Mouse (Mus musculus) forebrain, embryonic 12.5 days (tissue): Measurements from ENCODE around the gene Usp34. TPM values are rescaled to one million over a fixed set of nuclear protein-coding genes. Genes with fewer than 3 reads are reported as not detected.
"Not testable (repeated sequence)": the region's sequence is repeated elsewhere in the genome, so short reads cannot be mapped to it uniquely, and the experiment has no call there.

Source experiments
- ATAC-seq: fragments of 200-750 bp; cut with Nextera tagmentation; 2 replicates; pipeline ENCODE4 v1.8.0; 2017; ENCODE audit warnings: moderate TSS enrichment; ENCODE audit not compliant: low FRiP score
- H3K27ac ChIP-seq: fragments of 300-500 bp; sonication (generic); 2 replicates; pipeline ENCODE4 v1.5.1; 2016; ENCODE audit warnings: mild to moderate bottlenecking
- H3K27me3 ChIP-seq: fragments of 300-500 bp; sonication (generic); 2 replicates; pipeline ENCODE4 v1.6.1; 2016; ENCODE audit warnings: mild to moderate bottlenecking
- H3K36me3 ChIP-seq: fragments of 300-500 bp; sonication (generic); replicated peaks from 2 replicates; pipeline ENCODE4 v1.6.1; 2016; ENCODE audit warnings: mild to moderate bottlenecking
- H3K4me1 ChIP-seq: fragments of 300-500 bp; sonication (generic); 2 replicates; pipeline ENCODE4 v1.6.1; 2016
- H3K4me2 ChIP-seq: fragments of 300-500 bp; sonication (generic); 2 replicates; pipeline ENCODE4 v1.6.1; 2016; ENCODE audit warnings: mild to moderate bottlenecking, moderate library complexity
- H3K4me3 ChIP-seq: fragments of 300-500 bp; sonication (generic); replicated peaks from 2 replicates; pipeline ENCODE4 v1.5.1; 2016; ENCODE audit warnings: mild to moderate bottlenecking
- H3K9ac ChIP-seq: fragments of 300-500 bp; sonication (generic); 2 replicates; pipeline ENCODE4 v1.6.1; 2016; ENCODE audit warnings: mild to moderate bottlenecking
- H3K9me3 ChIP-seq: fragments of 300-500 bp; sonication (generic); 2 replicates; pipeline ENCODE4 v1.6.1; 2016
- WGBS: fragments of 180-500 bp; shearing (Covaris S2); methylation state at CpG from one replicate; pipeline ENCODE4 v1.1.7; 2016; 5-methylcytosine and 5-hydroxymethylcytosine counted together
- polyA plus RNA-seq: library from polyadenylated mRNA; unstranded; fragments of >200 nt; fragmentation: Nextera tagmentation; extraction: Ambion mirVana; gene quantifications from 2 replicates; pipeline ENCODE4 v1.2.1, GENCODE M21; 2016

The Usp34 gene
- polyA plus RNA-seq, 1 experiment from 2014 or later = 32.1 TPM

DNA sequence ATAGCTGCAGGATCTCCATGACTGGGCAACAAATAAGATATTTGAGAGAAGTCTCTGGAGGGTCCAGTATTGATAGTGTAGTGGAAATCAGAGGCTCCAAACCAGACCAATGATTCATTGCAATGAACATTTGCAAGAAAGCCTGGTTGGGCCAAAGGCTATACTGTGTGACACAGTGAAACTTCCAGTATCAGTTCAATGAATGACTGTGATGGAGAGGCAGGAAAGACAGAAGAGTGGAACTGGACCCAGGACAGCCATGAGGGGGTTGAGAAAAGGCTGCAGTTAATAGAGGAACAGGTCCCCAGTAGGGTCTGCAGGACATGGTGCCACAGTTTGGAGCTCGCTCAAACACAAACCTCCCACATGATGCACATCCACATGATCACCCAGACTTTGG lies 6.8 kb upstream of the Usp34 start:
- H3K27me3 ChIP-seq = no peaks in the 10 kb centered on the region
- no peaks in the 10 kb centered on the region for H3K4me1 ChIP-seq
- 100% methylated on average over 1 of the region's 1 CpGs for WGBS
- peak; percentile 36; the same call in 1 of the 2 replicates for ATAC-seq
- no peak overlapping the region for H3K9ac ChIP-seq
- no peak overlapping the region for H3K27ac ChIP-seq
- H3K4me3 ChIP-seq = no peak overlapping the region
- H3K9me3 ChIP-seq = no peaks in the 10 kb centered on the region
- H3K36me3 ChIP-seq = peaks cover 37% of the 10 kb centered on the region
- H3K4me2 ChIP-seq = no peak overlapping the region

DNA sequence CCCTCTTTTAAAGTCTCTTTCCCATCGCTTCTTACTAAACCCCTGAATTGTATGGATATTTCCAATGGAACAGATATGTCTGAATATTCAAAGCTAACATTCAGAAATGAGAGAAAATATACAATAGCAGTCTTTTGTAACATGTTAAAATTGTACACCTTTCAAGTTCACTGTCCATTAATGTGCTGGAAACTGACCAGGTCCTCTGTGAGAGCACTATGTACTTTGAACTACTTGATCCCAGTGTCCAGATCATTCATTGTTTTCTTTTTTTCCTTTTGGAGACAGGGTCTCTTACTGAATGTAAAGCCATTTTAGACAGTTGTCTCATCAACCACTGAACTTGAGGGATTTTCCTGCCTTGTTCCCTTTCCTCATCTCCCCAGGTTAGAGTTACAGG lies 3.6 kb upstream of the Usp34 start:
- no peak overlapping the region for H3K9ac ChIP-seq
- H3K36me3 ChIP-seq = peaks cover 9% of the 10 kb centered on the region; the same call in 1 of the 2 replicates
- no peak overlapping the region for H3K4me3 ChIP-seq
- 63% methylated on average over 1 of the region's 1 CpGs for WGBS
- no peak overlapping the region for H3K27ac ChIP-seq
- peaks cover 3% of the 10 kb centered on the region; the same call in 1 of the 2 replicates for H3K4me1 ChIP-seq
- ATAC-seq = no peak
- H3K9me3 ChIP-seq = no peaks in the 10 kb centered on the region
- H3K4me2 ChIP-seq = no peak overlapping the region
- H3K27me3 ChIP-seq = no peaks in the 10 kb centered on the region

DNA sequence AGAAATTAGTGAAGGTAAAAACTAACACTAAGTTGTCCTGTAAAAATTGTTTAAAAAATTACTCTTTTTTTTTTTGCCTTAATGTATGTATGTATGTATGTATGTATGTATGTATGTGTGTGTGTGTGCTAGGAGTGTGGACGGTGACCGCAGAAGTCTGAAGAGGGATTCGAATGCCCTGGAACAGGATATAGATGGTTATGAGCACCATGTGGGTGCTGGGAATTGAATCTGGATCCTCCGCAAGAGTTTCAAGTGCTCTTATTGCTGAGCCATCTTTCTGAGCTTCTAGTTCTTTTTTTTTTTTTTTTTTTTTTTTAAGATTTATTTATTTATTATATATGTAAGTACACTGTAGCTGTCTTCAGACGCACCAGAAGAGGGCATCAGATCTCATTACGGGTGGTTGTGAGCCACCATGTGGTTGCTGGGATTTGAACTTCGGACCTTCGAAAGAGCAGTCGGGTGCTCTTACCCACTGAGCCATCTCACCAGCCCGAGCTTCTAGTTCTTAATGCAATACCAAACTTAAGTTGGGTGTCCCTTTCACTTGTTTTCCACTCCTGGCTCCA lies 1.5 kb upstream of the Usp34 start:
- Histone ChIP-seq H3K9ac (peak overlapping the region; percentile 95), H3K4me3 (peak overlapping the region; percentile 97), H3K27ac (peak overlapping the region; percentile 99), H3K4me2 (peak overlapping the region; percentile 63)
- not testable (repeated sequence) for H3K4me1 ChIP-seq, H3K36me3 ChIP-seq, H3K9me3 ChIP-seq, ATAC-seq, H3K27me3 ChIP-seq
- WGBS = 31% methylated on average over 10 of the region's 10 CpGs

DNA sequence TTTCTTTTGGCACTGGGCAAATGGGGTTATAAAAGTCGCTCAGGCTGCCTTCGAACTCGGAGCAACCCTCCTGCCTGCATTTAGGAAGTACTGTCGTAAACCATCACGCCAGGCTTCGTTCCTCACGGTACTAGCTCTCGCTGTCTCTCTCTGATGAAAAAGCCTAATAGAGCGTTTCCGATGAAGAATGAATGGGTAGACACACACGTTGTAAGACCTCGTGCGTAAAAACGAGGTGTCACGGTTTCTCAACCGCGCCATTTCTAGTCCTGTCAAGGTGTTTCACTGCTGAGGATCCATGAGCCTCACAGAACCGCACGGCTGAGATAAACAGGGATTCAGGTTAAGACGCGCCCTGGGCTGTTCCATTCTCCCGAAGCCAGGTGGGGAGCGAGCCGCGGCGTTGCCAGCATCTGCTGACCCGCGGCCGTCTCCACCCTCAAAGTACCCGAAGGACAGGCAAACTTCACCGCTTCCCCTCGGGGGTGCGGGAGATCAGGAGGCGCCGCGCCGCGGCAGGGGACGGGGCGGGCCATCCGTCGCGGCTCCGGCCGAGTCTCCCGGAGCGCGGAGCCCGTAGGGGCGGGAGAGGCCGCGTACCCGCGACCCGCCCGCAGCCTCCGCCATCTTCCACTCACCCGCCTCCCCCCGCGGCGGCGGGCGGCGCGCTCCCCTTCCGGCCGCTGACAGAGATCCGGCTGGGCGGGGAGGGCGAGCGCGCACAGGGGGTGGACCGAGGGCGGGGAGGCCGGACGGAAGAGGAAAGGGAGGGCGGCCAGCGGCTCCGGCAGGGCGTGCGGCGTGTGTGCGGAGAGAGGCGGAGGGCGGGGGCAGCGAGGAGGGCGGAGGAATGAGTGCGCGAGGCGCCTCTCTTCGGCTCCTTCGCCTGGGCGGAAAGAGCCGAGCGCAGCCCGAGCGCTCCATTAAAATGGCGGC lies 754 bp upstream of the Usp34 start:
- H3K9ac ChIP-seq = peak overlapping the region; percentile 95
- peak overlapping the region; percentile 63 for H3K4me2 ChIP-seq
- peak; percentile 96 for ATAC-seq
- peak overlapping the region; percentile 97 for H3K4me3 ChIP-seq
- H3K36me3 ChIP-seq = no peaks in the 10 kb centered on the region
- H3K27ac ChIP-seq = peak overlapping the region; percentile 99
- no peaks in the 10 kb centered on the region for H3K27me3 ChIP-seq
- 1% methylated on average over 69 of the region's 98 CpGs for WGBS
- H3K4me1 ChIP-seq = peaks cover 10% of the 10 kb centered on the region
- no peaks in the 10 kb centered on the region for H3K9me3 ChIP-seq

DNA sequence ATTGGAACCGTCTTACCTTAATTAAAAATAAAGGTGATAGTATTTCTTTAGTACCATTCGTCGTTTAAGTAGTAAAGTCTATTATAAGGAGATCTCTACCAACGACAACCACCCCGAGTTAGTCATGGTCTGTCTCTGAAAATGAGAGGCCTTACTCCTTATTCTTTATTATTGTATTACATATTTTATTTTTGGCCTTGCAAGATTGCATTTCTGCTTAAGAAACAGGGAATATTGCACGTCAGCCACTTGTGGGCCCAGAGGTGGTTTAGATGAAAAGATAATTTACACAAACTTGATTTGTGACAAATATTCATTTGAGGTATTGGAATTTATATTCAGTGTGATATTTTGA lies 848 bp downstream of the Usp34 start:
- WGBS = 4% methylated on average over 6 of the region's 6 CpGs
- no peak for ATAC-seq
- peak overlapping the region; percentile 63 for H3K4me2 ChIP-seq
- H3K27me3 ChIP-seq = no peaks in the 10 kb centered on the region
- peaks cover 13% of the 10 kb centered on the region for H3K4me1 ChIP-seq
- no peaks in the 10 kb centered on the region for H3K9me3 ChIP-seq
- H3K4me3 ChIP-seq = peak overlapping the region; percentile 97
- H3K9ac ChIP-seq = peak overlapping the region; percentile 95
- H3K36me3 ChIP-seq = peaks cover 3% of the 10 kb centered on the region; the same call in 1 of the 2 replicates
- peak overlapping the region; percentile 99; the same call in 1 of the 2 replicates for H3K27ac ChIP-seq

DNA sequence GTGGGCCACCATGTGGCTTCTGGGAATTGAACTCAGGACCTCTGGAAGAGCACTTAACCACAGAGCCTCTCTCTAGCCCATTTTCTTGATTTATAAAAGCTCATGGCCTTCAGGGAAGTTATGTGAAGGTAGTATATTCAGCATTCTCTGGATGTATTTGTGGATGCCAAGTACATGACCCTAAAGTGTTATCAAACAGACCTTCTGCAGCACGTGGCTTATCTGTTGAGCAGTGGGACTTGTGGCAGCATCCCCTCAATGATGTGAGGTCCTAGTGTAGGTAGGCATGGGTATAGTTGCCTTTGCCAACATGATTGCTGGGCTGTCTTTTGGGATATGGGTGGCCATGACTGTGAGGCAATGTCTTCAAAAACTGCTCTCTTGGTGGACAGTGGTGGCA lies 6.8 kb downstream of the Usp34 start:
- Histone ChIP-seq H3K27me3 (no peaks in the 10 kb centered on the region), H3K4me1 (peaks cover 8% of the 10 kb centered on the region), H3K4me2 (no peak overlapping the region), H3K9ac (no peak overlapping the region), H3K27ac (no peak overlapping the region), H3K36me3 (peaks cover 10% of the 10 kb centered on the region; the same call in 1 of the 2 replicates), H3K9me3 (no peaks in the 10 kb centered on the region), H3K4me3 (no peak overlapping the region)
- 97% methylated on average over 1 of the region's 1 CpGs for WGBS
- ATAC-seq = no peak

DNA sequence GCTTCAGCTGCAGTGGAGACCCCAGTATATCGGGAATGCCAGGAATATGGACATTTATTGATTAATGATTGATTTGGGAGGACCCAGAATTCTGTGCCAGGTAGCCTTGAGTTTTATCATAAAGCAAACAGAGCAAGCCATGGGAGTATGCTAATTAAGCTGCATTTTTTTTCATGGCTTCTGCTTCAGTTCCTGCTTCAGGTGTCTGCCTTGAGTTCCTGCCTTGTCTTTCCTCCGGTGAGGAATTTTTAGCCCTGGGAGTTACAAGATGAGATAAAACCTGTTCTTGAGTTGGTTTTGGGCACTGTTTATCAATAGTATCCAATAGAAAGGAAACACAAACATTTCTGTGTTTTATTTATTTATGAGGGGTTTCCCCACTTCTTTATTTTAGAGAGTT lies 22.7 kb downstream of the Usp34 start:
- no peak for ATAC-seq
- Histone ChIP-seq H3K4me1 (no peaks in the 10 kb centered on the region), H3K27me3 (no peaks in the 10 kb centered on the region), H3K9me3 (no peaks in the 10 kb centered on the region), H3K27ac (no peak overlapping the region), H3K9ac (no peak overlapping the region), H3K4me3 (no peak overlapping the region), H3K36me3 (peaks cover 4% of the 10 kb centered on the region), H3K4me2 (no peak overlapping the region)
- 93% methylated on average over 2 of the region's 2 CpGs for WGBS

DNA sequence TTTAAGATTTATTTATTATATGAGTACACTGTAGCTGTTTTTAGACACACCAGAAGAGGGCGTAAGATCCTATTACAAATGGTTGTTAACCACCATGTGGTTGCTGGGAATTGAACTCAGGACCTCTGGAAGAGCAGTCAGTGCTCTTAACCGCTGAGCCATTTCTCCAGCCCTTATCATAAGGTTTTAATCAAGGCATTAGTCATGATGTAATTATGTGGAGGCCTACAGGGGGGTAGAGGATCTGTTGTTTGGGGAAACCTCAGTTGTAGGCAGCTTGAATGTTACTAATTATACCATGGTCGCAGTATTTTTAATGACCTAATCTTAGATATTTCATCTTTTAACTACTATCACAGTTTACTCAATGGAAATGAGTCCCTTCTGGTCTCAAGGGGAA lies 25.4 kb downstream of the Usp34 start:
- Histone ChIP-seq H3K9ac (no peak overlapping the region), H3K27me3 (no peaks in the 10 kb centered on the region), H3K4me1 (no peaks in the 10 kb centered on the region), H3K4me2 (no peak overlapping the region), H3K4me3 (no peak overlapping the region), H3K9me3 (no peaks in the 10 kb centered on the region), H3K36me3 (peaks cover 6% of the 10 kb centered on the region), H3K27ac (no peak overlapping the region)
- WGBS = 81% methylated on average over 3 of the region's 3 CpGs
- no peak for ATAC-seq

DNA sequence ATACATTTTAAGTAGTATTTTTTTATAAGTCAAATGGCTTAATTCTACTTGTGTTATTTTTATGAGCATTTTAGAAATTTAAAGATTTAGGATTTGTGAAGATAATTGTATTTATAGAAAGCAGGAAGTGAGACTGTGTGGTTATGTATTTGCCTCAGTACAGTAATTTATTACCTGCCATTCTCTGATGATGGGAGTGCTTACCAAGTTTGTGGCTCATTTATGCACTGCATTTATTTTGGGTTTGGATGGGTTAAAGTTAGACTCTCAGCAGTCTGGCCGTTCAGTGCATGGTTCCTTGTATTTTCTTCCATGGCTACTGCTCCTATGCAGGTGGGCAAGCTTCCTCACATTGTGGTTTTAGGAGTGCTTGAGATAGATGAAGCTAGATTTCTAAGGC lies 28.5 kb downstream of the Usp34 start:
- H3K4me1 ChIP-seq = no peaks in the 10 kb centered on the region
- no peak overlapping the region for H3K27ac ChIP-seq
- H3K9ac ChIP-seq = no peak overlapping the region
- WGBS = 88% methylated on average over 1 of the region's 1 CpGs
- H3K4me2 ChIP-seq = no peak overlapping the region
- H3K9me3 ChIP-seq = no peaks in the 10 kb centered on the region
- H3K27me3 ChIP-seq = no peaks in the 10 kb centered on the region
- ATAC-seq = no peak
- peaks cover 6% of the 10 kb centered on the region for H3K36me3 ChIP-seq
- no peak overlapping the region for H3K4me3 ChIP-seq

DNA sequence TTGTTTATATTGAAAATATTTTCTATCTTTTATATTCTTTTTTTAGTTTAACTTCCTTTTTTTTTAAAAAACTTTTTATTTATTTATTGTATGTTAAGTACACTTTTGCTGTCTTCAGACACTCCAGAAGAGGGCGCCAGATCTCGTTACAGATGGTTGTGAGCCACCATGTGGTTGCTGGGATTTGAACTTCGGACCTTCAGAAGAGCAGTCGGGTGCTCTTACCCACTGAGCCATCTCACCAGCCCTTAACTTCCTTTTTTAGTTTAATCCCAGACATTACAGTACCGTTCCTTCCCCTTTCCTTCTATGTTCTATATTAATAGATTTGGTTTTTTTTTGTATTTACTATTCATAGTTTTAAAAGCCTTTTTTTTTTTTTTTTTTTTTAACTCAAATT lies 50.5 kb downstream of the Usp34 start:
- H3K27ac ChIP-seq, H3K4me1 ChIP-seq, H3K4me2 ChIP-seq, H3K4me3 ChIP-seq, H3K27me3 ChIP-seq, H3K9ac ChIP-seq, ATAC-seq, H3K9me3 ChIP-seq: not testable (repeated sequence)
- H3K36me3 ChIP-seq = peaks cover 16% of the 10 kb centered on the region
- WGBS = 66% methylated on average over 5 of the region's 5 CpGs

DNA sequence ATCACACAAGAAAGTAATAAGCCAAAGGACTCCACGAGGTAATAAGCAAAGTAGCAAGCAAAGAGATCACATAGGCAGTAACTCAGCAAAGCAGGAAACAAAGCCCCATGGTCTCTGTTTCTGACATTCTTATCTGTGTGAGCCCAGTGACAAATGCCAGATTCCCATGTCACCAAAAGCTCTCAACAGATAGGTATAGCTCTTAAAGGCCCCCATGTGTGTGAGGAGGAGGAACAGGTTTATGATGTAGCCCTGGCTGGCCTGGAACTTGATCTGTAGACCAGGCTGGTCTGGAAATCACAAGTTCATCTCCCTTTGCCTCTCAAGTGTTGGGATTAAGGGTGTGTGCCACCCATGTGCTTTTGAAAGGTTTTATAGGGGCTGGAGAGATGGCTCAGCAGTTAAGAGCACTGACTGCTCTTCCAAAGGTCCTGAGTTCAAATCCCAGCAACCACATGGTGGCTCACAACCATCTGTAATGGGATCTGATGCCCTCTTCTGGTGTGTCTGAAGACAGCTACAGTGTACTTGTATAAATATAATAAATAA lies 53.1 kb downstream of the Usp34 start:
- WGBS = 89% methylated on average over 1 of the region's 1 CpGs
- not testable (repeated sequence) for H3K9ac ChIP-seq, H3K27ac ChIP-seq, H3K27me3 ChIP-seq, H3K4me2 ChIP-seq, H3K4me1 ChIP-seq, H3K9me3 ChIP-seq, ATAC-seq, H3K4me3 ChIP-seq
- peaks cover 33% of the 10 kb centered on the region for H3K36me3 ChIP-seq

DNA sequence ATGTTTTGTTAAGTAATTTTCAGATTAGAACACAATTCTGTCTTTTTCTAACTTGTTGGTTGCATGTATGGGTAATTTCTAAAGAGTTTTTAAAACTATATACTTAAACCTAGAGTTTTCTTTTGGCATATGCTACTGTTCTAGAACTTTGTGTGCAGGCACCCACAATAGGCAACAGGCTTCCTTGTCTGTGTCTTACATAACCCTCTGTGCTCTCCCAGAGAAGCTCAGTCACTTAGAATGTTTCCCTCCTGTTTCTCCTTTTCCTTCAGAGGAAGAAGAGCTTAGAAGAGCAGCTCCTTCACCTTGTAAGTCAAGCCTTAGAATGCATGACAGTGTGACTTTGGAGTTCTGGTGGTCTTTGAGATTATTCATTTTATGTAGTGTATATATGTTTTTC lies 55.6 kb downstream of the Usp34 start:
- no peaks in the 10 kb centered on the region for H3K4me1 ChIP-seq
- no peak overlapping the region for H3K27ac ChIP-seq
- no peak for ATAC-seq
- peaks cover 24% of the 10 kb centered on the region for H3K36me3 ChIP-seq
- no peaks in the 10 kb centered on the region for H3K27me3 ChIP-seq
- no peak overlapping the region for H3K4me3 ChIP-seq
- H3K9ac ChIP-seq = no peak overlapping the region
- H3K9me3 ChIP-seq = no peaks in the 10 kb centered on the region
- H3K4me2 ChIP-seq = no peak overlapping the region
